Mouse (Mus musculus) CH12F3 (cell line): ENCODE data around the gene Acacb.

ENCODE experiments used
- in situ Hi-C: fragments of 300-500 bp; cut with MboI; formaldehyde crosslinking; loops from 2 replicates; pipeline ENCODE4 v1.14.3; 2020; ENCODE audit warnings: low sequenced_read_pairs

The Acacb gene

GRCm38 (mm10) chr5:114134091-114134534 lies 12.2 kb upstream of the Acacb start:
- in situ Hi-C loops, result no loop called here

- in situ Hi-C loops, result no loop called here
Observed at GRCm38 (mm10) chr5:114135516-114135915, 10.8 kb upstream of the Acacb start.

GRCm38 (mm10) chr5:114137481-114138276 lies 8.7 kb upstream of the Acacb start:
- in situ Hi-C loops, result no loop called here

- in situ Hi-C loops, result no loop called here
Observed at GRCm38 (mm10) chr5:114138277-114139164, 7.8 kb upstream of the Acacb start.

GRCm38 (mm10) chr5:114139175-114139574 lies 7.2 kb upstream of the Acacb start:
- in situ Hi-C loops, result no loop called here

- in situ Hi-C loops, result no loop called here
Observed at GRCm38 (mm10) chr5:114147043-114147972, 973 bp downstream of the Acacb start.

GRCm38 (mm10) chr5:114152359-114153092 lies 6.2 kb downstream of the Acacb start:
- in situ Hi-C loops, result no loop called here

GRCm38 (mm10) chr5:114153490-114153889 lies 7.2 kb downstream of the Acacb start:
- in situ Hi-C loops, result no loop called here

- in situ Hi-C loops, result no loop called here
Observed at GRCm38 (mm10) chr5:114154765-114155164, 8.4 kb downstream of the Acacb start.

- in situ Hi-C loops, result no loop called here
Observed at GRCm38 (mm10) chr5:114155168-114155933, 9.0 kb downstream of the Acacb start.

- in situ Hi-C loops, result no loop called here
Observed at GRCm38 (mm10) chr5:114157236-114157635, 10.9 kb downstream of the Acacb start.

- in situ Hi-C loops, result no loop called here
Observed at GRCm38 (mm10) chr5:114161424-114161823, 15.1 kb downstream of the Acacb start.

- in situ Hi-C loops, result no loop called here
Observed at GRCm38 (mm10) chr5:114162106-114162815, 15.9 kb downstream of the Acacb start.

- in situ Hi-C loops, result no loop called here
Observed at GRCm38 (mm10) chr5:114163117-114163696, 16.9 kb downstream of the Acacb start.

GRCm38 (mm10) chr5:114170345-114170744 lies 24.0 kb downstream of the Acacb start:
- in situ Hi-C loops, result no loop called here

GRCm38 (mm10) chr5:114172936-114173335 lies 26.6 kb downstream of the Acacb start:
- in situ Hi-C loops, result no loop called here

GRCm38 (mm10) chr5:114173458-114173857 lies 27.1 kb downstream of the Acacb start:
- in situ Hi-C loops, result no loop called here

- in situ Hi-C loops, result no loop called here
Observed at GRCm38 (mm10) chr5:114173877-114174581, 27.7 kb downstream of the Acacb start.
